Mouse (Mus musculus): Measurements from ENCODE around the gene Bloc1s3. TPM values are rescaled to one million over a fixed set of nuclear protein-coding genes. Genes with fewer than 3 reads are reported as not detected.
A peak's percentile ranks its signal among the peaks of the same experiment; 100 is the strongest.

Gene Bloc1s3
- polyA plus RNA-seq, 1 experiment = 11.0 TPM

DNA sequence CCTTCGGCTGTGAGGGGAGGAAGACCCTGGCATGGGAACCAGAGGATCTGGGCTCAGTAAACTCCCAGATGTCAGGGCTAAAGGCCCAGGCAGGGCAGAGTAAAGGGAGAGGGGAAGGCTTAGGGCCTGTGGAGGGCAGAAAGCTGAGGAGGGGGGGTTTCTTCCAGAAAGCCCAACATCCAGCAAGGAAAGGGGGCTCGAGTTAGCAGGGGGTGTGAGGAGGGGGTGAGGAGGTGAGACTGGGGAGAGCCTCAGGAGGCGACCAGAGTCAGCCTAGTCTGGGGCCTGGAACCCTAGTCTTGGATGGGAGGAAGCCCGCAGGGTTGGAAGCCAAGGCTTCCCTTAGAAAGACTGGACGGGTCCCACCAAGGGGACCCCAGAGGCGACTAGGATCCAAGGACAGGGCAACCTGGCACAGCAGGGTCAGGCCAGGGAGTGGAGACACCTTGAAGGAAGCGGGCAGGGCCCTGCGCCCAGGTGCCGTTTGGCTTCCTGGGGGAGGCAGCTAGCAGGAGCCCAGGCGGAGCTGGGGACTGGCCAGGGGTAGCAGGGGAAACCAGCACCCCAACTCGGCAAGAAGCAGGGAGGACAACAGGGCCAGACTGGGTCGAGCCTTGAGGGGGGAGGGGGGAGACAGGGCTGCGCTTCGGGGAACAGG, 50.6 kb downstream of the Bloc1s3 start:
- peak overlapping the region; percentile 87 for H3K4me3 ChIP-seq (ENCODE audit: insufficient read depth, low read length)
- no peak overlapping the region for H3K27ac ChIP-seq (ENCODE audit: insufficient read depth, low read depth, low read length)
- peaks cover 14% of the 10 kb centered on the region for H3K4me1 ChIP-seq (ENCODE audit: control insufficient read depth, insufficient read depth, low read length)
- no peak for TF ChIP-seq POLR2A (IDR thresholded peaks at IDR 0.05; ENCODE audit: borderline replicate concordance, low read depth, low read length)
- TF ChIP-seq CTCF (IDR thresholded peaks at IDR 0.05; ENCODE audit: low read depth, low read length) = no peak

DNA sequence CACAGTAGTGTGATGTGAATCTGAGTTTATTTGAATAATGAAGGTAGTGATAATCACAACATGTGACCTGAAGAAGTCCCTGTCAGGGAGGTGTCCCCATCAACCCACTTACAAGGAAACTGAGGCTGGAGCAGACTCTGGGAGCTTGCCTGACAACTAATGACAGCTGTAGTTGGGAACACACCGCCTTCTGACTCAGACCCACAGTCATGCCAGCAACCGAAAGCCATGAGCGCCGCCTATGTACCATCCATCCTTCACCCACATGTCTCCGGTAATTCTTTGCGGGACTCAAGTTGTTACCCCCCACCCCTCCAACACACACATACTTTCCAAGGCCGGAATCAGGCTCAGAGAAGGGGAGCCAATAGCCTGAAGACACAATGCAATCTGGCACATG, 51.5 kb downstream of the Bloc1s3 start:
- TF ChIP-seq CTCF (IDR thresholded peaks at IDR 0.05; ENCODE audit: low read depth, low read length) (no peak), POLR2A (IDR thresholded peaks at IDR 0.05; ENCODE audit: borderline replicate concordance, low read depth, low read length) (no peak)
- Histone ChIP-seq H3K4me1 (ENCODE audit: control insufficient read depth, insufficient read depth, low read length) (peaks cover 7% of the 10 kb centered on the region), H3K27ac (ENCODE audit: insufficient read depth, low read depth, low read length) (no peak overlapping the region), H3K4me3 (ENCODE audit: insufficient read depth, low read length) (no peak overlapping the region)

DNA sequence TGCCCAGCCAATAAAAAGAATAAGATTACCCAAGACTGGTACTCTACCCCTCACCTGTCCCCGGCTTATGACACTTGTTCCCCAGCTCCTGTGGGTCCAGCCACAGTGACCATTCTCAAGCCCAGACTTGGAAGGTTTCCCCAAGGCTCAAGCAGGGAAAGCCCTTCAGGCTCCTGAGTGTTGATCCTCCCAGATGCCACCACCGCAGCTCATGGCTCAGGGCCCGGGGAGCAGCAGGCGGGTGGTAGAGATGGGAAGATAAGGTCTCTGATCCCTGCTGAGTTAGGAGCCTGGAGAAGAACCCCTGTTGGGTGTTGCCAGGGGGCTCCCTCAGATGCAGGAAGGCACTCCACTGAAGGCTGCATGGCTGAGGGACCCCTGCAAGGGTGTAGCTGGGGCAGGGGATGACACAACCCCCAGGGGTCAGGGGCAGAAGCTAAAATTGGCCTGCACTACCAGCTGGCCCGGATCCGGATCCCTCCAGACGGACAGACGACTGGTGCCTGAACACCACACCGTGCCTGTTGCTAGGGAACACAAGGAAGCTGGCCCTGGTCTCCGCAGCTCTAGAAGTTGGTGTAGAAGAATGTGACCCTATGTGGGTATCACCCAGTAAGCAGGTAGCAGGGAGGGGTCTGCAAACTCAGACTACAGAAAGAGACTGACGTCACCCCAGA, 52.2 kb downstream of the Bloc1s3 start:
- H3K27ac ChIP-seq (ENCODE audit: insufficient read depth, low read depth, low read length) = no peak overlapping the region
- no peak overlapping the region for H3K4me3 ChIP-seq (ENCODE audit: insufficient read depth, low read length)
- H3K4me1 ChIP-seq (ENCODE audit: control insufficient read depth, insufficient read depth, low read length) = peaks cover 7% of the 10 kb centered on the region
- TF ChIP-seq POLR2A (IDR thresholded peaks at IDR 0.05; ENCODE audit: borderline replicate concordance, low read depth, low read length) (no peak), CTCF (IDR thresholded peaks at IDR 0.05; ENCODE audit: low read depth, low read length) (no peak)

GRCm38 (mm10) chr7:19455186-19455585, 53.0 kb downstream of the Bloc1s3 start:
- no peak for TF ChIP-seq POLR2A (IDR thresholded peaks at IDR 0.05; ENCODE audit: borderline replicate concordance, low read depth, low read length)
- TF ChIP-seq CTCF (IDR thresholded peaks at IDR 0.05; ENCODE audit: low read depth, low read length) = no peak
- no peak overlapping the region for H3K27ac ChIP-seq (ENCODE audit: insufficient read depth, low read depth, low read length)
- H3K4me3 ChIP-seq (ENCODE audit: insufficient read depth, low read length) = no peak overlapping the region
- peaks cover 7% of the 10 kb centered on the region for H3K4me1 ChIP-seq (ENCODE audit: control insufficient read depth, insufficient read depth, low read length)

Other genes with a start within 250 kb of the Bloc1s3 start
- gene Vasp, start 236.6 kb downstream of the Bloc1s3 start, polyA plus RNA-seq (2012; ENCODE audit: insufficient read depth, insufficient read length, missing spikeins) = 178 and 187 TPM in 2 replicates
- 0.93 and 4.2 TPM in 2 replicates for gene Ppm1n, start 228.3 kb downstream of the Bloc1s3 start, polyA plus RNA-seq (2012; ENCODE audit: insufficient read depth, insufficient read length, missing spikeins)
- gene Rtn2, start 225.7 kb downstream of the Bloc1s3 start, polyA plus RNA-seq (2012; ENCODE audit: insufficient read depth, insufficient read length, missing spikeins) = 1.4 and 2.0 TPM in 2 replicates
- 0.68 TPM in 1 of 2 replicates, not detected in the other for gene Fosb, start 198.3 kb downstream of the Bloc1s3 start, polyA plus RNA-seq (2012; ENCODE audit: insufficient read depth, insufficient read length, missing spikeins)
- 30.7 and 35.4 TPM in 2 replicates for gene Ercc1, start 163.6 kb downstream of the Bloc1s3 start, polyA plus RNA-seq (2012; ENCODE audit: insufficient read depth, insufficient read length, missing spikeins)
- 7.8 and 8.4 TPM in 2 replicates for gene Cd3eap, start 148.9 kb downstream of the Bloc1s3 start, polyA plus RNA-seq (2012; ENCODE audit: insufficient read depth, insufficient read length, missing spikeins)
- gene Ppp1r13l, start 148.6 kb downstream of the Bloc1s3 start, polyA plus RNA-seq (2012; ENCODE audit: insufficient read depth, insufficient read length, missing spikeins) = 1.6 and 4.0 TPM in 2 replicates
- 14.5 and 18.9 TPM in 2 replicates for gene Ercc2, start 126.4 kb downstream of the Bloc1s3 start, polyA plus RNA-seq (2012; ENCODE audit: insufficient read depth, insufficient read length, missing spikeins)
- gene Klc3, start 104.3 kb downstream of the Bloc1s3 start, polyA plus RNA-seq (2012; ENCODE audit: insufficient read depth, insufficient read length, missing spikeins) = 0.95 TPM in 1 of 2 replicates, not detected in the other
- 0.65 TPM in 1 of 2 replicates, not detected in the other for gene Ckm, start 103.6 kb downstream of the Bloc1s3 start, polyA plus RNA-seq (2012; ENCODE audit: insufficient read depth, insufficient read length, missing spikeins)
- gene Mark4, start 49.5 kb downstream of the Bloc1s3 start, polyA plus RNA-seq (2012; ENCODE audit: insufficient read depth, insufficient read length, missing spikeins) = 21.3 and 21.4 TPM in 2 replicates
- not detected in 2 replicates for gene Exoc3l2, start 45.0 kb downstream of the Bloc1s3 start, polyA plus RNA-seq (2012; ENCODE audit: insufficient read depth, insufficient read length, missing spikeins)
- 51.4 and 57.0 TPM in 2 replicates for gene Trappc6a, start within 50 bp of the Bloc1s3 start, polyA plus RNA-seq (2012; ENCODE audit: insufficient read depth, insufficient read length, missing spikeins)
- not detected in 2 replicates for gene Nkpd1, start 9.5 kb upstream of the Bloc1s3 start, polyA plus RNA-seq (2012; ENCODE audit: insufficient read depth, insufficient read length, missing spikeins)
- gene Ppp1r37, start 54.7 kb upstream of the Bloc1s3 start, polyA plus RNA-seq (2012; ENCODE audit: insufficient read depth, insufficient read length, missing spikeins) = 19.3 and 25.7 TPM in 2 replicates
- 0.60 TPM in 1 of 2 replicates, not detected in the other for gene Zfp296, start 68.9 kb upstream of the Bloc1s3 start, polyA plus RNA-seq (2012; ENCODE audit: insufficient read depth, insufficient read length, missing spikeins)
- 51.6 and 52.0 TPM in 2 replicates for gene Gemin7, start 69.2 kb upstream of the Bloc1s3 start, polyA plus RNA-seq (2012; ENCODE audit: insufficient read depth, insufficient read length, missing spikeins)
- 41.1 and 53.9 TPM in 2 replicates for gene Clasrp, start 96.1 kb upstream of the Bloc1s3 start, polyA plus RNA-seq (2012; ENCODE audit: insufficient read depth, insufficient read length, missing spikeins)
- 33.2 and 35.7 TPM in 2 replicates for gene Relb, start 121.1 kb upstream of the Bloc1s3 start, polyA plus RNA-seq (2012; ENCODE audit: insufficient read depth, insufficient read length, missing spikeins)
- gene Clptm1, start 156.7 kb upstream of the Bloc1s3 start, polyA plus RNA-seq (2012; ENCODE audit: insufficient read depth, insufficient read length, missing spikeins) = 81.9 and 95.3 TPM in 2 replicates
- gene Apoc2, start 169.6 kb upstream of the Bloc1s3 start, polyA plus RNA-seq (2012; ENCODE audit: insufficient read depth, insufficient read length, missing spikeins) = 56.2 and 70.4 TPM in 2 replicates
- not detected in 2 replicates for gene Gm44805, start 173.1 kb upstream of the Bloc1s3 start, polyA plus RNA-seq (2012; ENCODE audit: insufficient read depth, insufficient read length, missing spikeins)
- not detected in 2 replicates for gene Apoc4, start 173.1 kb upstream of the Bloc1s3 start, polyA plus RNA-seq (2012; ENCODE audit: insufficient read depth, insufficient read length, missing spikeins)
- gene Apoc1, start 184.3 kb upstream of the Bloc1s3 start, polyA plus RNA-seq (2012; ENCODE audit: insufficient read depth, insufficient read length, missing spikeins) = not detected in 2 replicates
- 16,287 and 16,533 TPM in 2 replicates for gene Apoe, start 190.8 kb upstream of the Bloc1s3 start, polyA plus RNA-seq (2012; ENCODE audit: insufficient read depth, insufficient read length, missing spikeins)
- 23.8 and 25.2 TPM in 2 replicates for gene Tomm40, start 207.1 kb upstream of the Bloc1s3 start, polyA plus RNA-seq (2012; ENCODE audit: insufficient read depth, insufficient read length, missing spikeins)
- gene Nectin2, start 242.1 kb upstream of the Bloc1s3 start, polyA plus RNA-seq (2012; ENCODE audit: insufficient read depth, insufficient read length, missing spikeins) = 12.7 and 12.9 TPM in 2 replicates

Data from bone marrow macrophage, adult 2 months (primary cell).